Comparison of ENCODE assay signal across 8 mouse cellular contexts in the genomic region with DNA sequence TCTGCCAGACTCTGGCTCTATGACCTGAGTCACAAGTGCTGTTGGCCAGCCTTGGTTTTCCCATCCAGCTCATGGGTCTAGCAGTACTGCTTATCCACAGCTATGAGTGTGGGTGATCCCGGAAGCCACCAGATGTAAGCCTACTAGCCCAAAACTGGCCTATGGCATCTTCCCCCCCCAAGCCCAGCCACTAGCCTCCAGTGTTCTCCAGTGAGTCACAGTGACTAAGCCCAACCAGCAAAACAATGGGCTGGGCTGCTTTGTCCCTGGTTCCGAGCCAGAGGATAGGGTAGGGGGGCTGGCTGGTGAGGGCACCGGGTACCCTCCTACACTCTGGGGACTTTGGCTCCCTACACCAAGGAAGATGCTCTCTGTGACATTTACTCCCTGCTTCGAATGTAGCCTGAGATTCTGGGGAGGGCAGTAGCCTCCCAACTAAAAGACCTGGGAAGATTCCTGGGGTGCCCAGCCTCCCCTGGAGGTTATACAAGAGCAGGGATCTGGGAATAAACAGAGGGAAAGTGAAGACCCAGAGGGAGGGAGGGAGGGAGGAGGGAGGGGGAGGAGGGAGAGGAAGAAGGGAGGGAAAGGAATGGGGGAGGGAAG. TPM values are rescaled to one million over a fixed set of nuclear protein-coding genes. Genes with fewer than 3 reads are reported as not detected.
DNase-seq lines count a peak whose midpoint lies in the region; ATAC-seq lines count a peak whose summit lies in the region.

No protein-coding gene starts in this region.

- no peak; the same call in 1 of the 2 replicates for ATAC-seq in liver, embryonic 12.5 days
- peak; percentile 21; the same call in 1 of the 2 replicates for ATAC-seq in common myeloid progenitor, adult 5-6 weeks (replicated peaks; ENCODE audit: low read depth, poor library complexity, severe bottlenecking)
- ATAC-seq in heart, embryonic 11.5 days (replicated peaks; ENCODE audit: insufficient number of reproducible peaks, low FRiP score, low TSS enrichment), result peak; percentile 60; the same call in 1 of the 2 replicates
- ATAC-seq in neural tube, embryonic 15.5 days (ENCODE audit: low FRiP score), result peak; percentile 41; the same call in 1 of the 2 replicates

- H3K4me2 ChIP-seq in liver, embryonic 12.5 days, result no peak overlapping the region
- no peak overlapping the region for H3K4me2 ChIP-seq in heart, embryonic 11.5 days
- no peak overlapping the region for H3K4me2 ChIP-seq in neural tube, embryonic 15.5 days

- H3K36me3 ChIP-seq in liver, embryonic 12.5 days, result no peaks in the 10 kb centered on the region
- H3K36me3 ChIP-seq in heart, embryonic 11.5 days (ENCODE audit: control insufficient read depth, insufficient read depth, low read length), result no peaks in the 10 kb centered on the region
- H3K36me3 ChIP-seq in limb, embryonic 10.5 days, result no peaks in the 10 kb centered on the region
- no peaks in the 10 kb centered on the region for H3K36me3 ChIP-seq in neural tube, embryonic 15.5 days

- 0 out of 2 replicates have a peak, but pooled peaks cover 8% of the 10 kb centered on the region for H3K27me3 ChIP-seq in liver, embryonic 12.5 days (replicated peaks)
- H3K27me3 ChIP-seq in heart, embryonic 11.5 days (ENCODE audit: control insufficient read depth, insufficient read depth, low read length), result no peaks in the 10 kb centered on the region
- H3K27me3 ChIP-seq in limb, embryonic 10.5 days (ENCODE audit: low read depth, poor library complexity, severe bottlenecking), result no peaks in the 10 kb centered on the region
- no peaks in the 10 kb centered on the region for H3K27me3 ChIP-seq in neural tube, embryonic 15.5 days (replicated peaks)

- H3K9me3 ChIP-seq in liver, embryonic 12.5 days (replicated peaks), result no peaks in the 10 kb centered on the region
- no peaks in the 10 kb centered on the region for H3K9me3 ChIP-seq in heart, embryonic 11.5 days (replicated peaks; ENCODE audit: control insufficient read depth, low read length)
- H3K9me3 ChIP-seq in limb, embryonic 10.5 days (replicated peaks), result no peaks in the 10 kb centered on the region
- H3K9me3 ChIP-seq in neural tube, embryonic 15.5 days (replicated peaks), result no peaks in the 10 kb centered on the region

- no peak overlapping the region for H3K4me3 ChIP-seq in liver, embryonic 12.5 days
- H3K4me3 ChIP-seq in heart, embryonic 11.5 days (ENCODE audit: low read depth, low read length), result no peak overlapping the region
- H3K4me3 ChIP-seq in limb, embryonic 10.5 days, result no peak overlapping the region
- H3K4me3 ChIP-seq in neural tube, embryonic 15.5 days (replicated peaks), result no peak overlapping the region

- no peak overlapping the region for H3K27ac ChIP-seq in liver, embryonic 12.5 days
- peak overlapping the region; percentile 86 for H3K27ac ChIP-seq in heart, embryonic 11.5 days (ENCODE audit: low read depth, low read length)
- peak overlapping the region; percentile 93 for H3K27ac ChIP-seq in limb, embryonic 10.5 days
- no peak overlapping the region for H3K27ac ChIP-seq in neural tube, embryonic 15.5 days (replicated peaks)

- peak; percentile 37 for DNase-seq in liver
- DNase-seq in limb, embryonic 10.5 days (ENCODE audit: low spot score), result no peak
- DNase-seq in right cerebral cortex, postnatal 4 days, result no peak
- DNase-seq in left cerebral cortex, postnatal 36 days (ENCODE audit: low spot score in 2 of 2), result no peak

- intact Hi-C loops in left cerebral cortex, postnatal 36 days (cut with DNase I), result no loop called here

- H3K4me1 ChIP-seq in liver, embryonic 12.5 days, result peaks cover 11% of the 10 kb centered on the region; the same call in 1 of the 2 replicates
- peaks cover 42% of the 10 kb centered on the region for H3K4me1 ChIP-seq in heart, embryonic 11.5 days (ENCODE audit: control insufficient read depth, insufficient read depth, low read length)
- H3K4me1 ChIP-seq in limb, embryonic 10.5 days, result peaks cover 58% of the 10 kb centered on the region
- H3K4me1 ChIP-seq in neural tube, embryonic 15.5 days, result peaks cover 15% of the 10 kb centered on the region; the same call in 1 of the 2 replicates

- 20% methylated on average over 4 of the region's 4 CpGs for WGBS in liver, embryonic 12.5 days (ENCODE audit: insufficient replicate concordance)
- 14% methylated on average over 4 of the region's 4 CpGs for WGBS in heart, embryonic 11.5 days (ENCODE audit: insufficient replicate concordance)
- WGBS in limb, embryonic 10.5 days, result 17% methylated on average over 4 of the region's 4 CpGs
- WGBS in neural tube, embryonic 15.5 days, result 19% methylated on average over 4 of the region's 4 CpGs

- H3K9ac ChIP-seq in liver, embryonic 12.5 days, result no peak overlapping the region
- no peak overlapping the region; the same call in 1 of the 2 replicates for H3K9ac ChIP-seq in heart, embryonic 11.5 days (ENCODE audit: low read depth, low read length)
- H3K9ac ChIP-seq in neural tube, embryonic 15.5 days (replicated peaks), result no peak overlapping the region

RNA-seq across cellular contexts. Expression of a gene that starts 10.3 kb away (rescaled TPM):
- polyA plus RNA-seq in liver, embryonic 12.5 days (2016; fragmentation: Nextera tagmentation; extraction: Ambion mirVana), result 16.7 and 17.0 TPM in 2 replicates
- 96.5 and 108 TPM in 2 replicates for total RNA-seq in common myeloid progenitor, adult 5-6 weeks (2017)
- 31.4 and 32.1 TPM in 2 replicates for polyA plus RNA-seq in heart, embryonic 11.5 days (2014; fragmentation: Nextera tagmentation; extraction: Ambion mirVana)
- polyA plus RNA-seq in limb, embryonic 10.5 days (2016; fragmentation: Nextera tagmentation; extraction: Ambion mirVana), result 28.7 and 31.1 TPM in 2 replicates
- polyA plus RNA-seq in neural tube, embryonic 15.5 days (2015; fragmentation: Nextera tagmentation; extraction: Ambion mirVana), result 6.9 and 58.6 TPM in 2 replicates
- total RNA-seq in left cerebral cortex, postnatal 36 days (2021), result 1 to 10 TPM; 8.1 to 8.7 TPM

RNA-seq across cellular contexts. Expression of a gene that starts 27.7 kb away (rescaled TPM):
- 0.51 TPM in 1 of 2 replicates, not detected in the other for polyA plus RNA-seq in liver, embryonic 12.5 days (2016; fragmentation: Nextera tagmentation; extraction: Ambion mirVana)
- total RNA-seq in common myeloid progenitor, adult 5-6 weeks (2017), result 1.2 TPM in 1 of 2 replicates, not detected in the other
- 16.0 and 16.3 TPM in 2 replicates for polyA plus RNA-seq in heart, embryonic 11.5 days (2014; fragmentation: Nextera tagmentation; extraction: Ambion mirVana)
- 1.6 and 1.7 TPM in 2 replicates for polyA plus RNA-seq in limb, embryonic 10.5 days (2016; fragmentation: Nextera tagmentation; extraction: Ambion mirVana)
- 14.9 and 26.9 TPM in 2 replicates for polyA plus RNA-seq in neural tube, embryonic 15.5 days (2015; fragmentation: Nextera tagmentation; extraction: Ambion mirVana)
- total RNA-seq in left cerebral cortex, postnatal 36 days (2021), result not detected

RNA-seq across cellular contexts. Expression of a gene that starts 29.3 kb away (rescaled TPM):
- 1.8 and 2.4 TPM in 2 replicates for polyA plus RNA-seq in liver, embryonic 12.5 days (2016; fragmentation: Nextera tagmentation; extraction: Ambion mirVana)
- 1.8 and 3.7 TPM in 2 replicates for total RNA-seq in common myeloid progenitor, adult 5-6 weeks (2017)
- 46.1 and 51.6 TPM in 2 replicates for polyA plus RNA-seq in heart, embryonic 11.5 days (2014; fragmentation: Nextera tagmentation; extraction: Ambion mirVana)
- polyA plus RNA-seq in limb, embryonic 10.5 days (2016; fragmentation: Nextera tagmentation; extraction: Ambion mirVana), result 2.4 and 3.6 TPM in 2 replicates
- polyA plus RNA-seq in neural tube, embryonic 15.5 days (2015; fragmentation: Nextera tagmentation; extraction: Ambion mirVana), result 16.4 and 24.8 TPM in 2 replicates
- total RNA-seq in left cerebral cortex, postnatal 36 days (2021), result under 1 TPM in 1 of 2 experiments, not detected in 1; 0.69 TPM

RNA-seq across cellular contexts. Expression of a gene that starts 36.3 kb away (rescaled TPM):
- polyA plus RNA-seq in liver, embryonic 12.5 days (2016; fragmentation: Nextera tagmentation; extraction: Ambion mirVana), result not detected in 2 replicates
- not detected in 2 replicates for total RNA-seq in common myeloid progenitor, adult 5-6 weeks (2017)
- polyA plus RNA-seq in heart, embryonic 11.5 days (2014; fragmentation: Nextera tagmentation; extraction: Ambion mirVana), result 0.26 and 0.31 TPM in 2 replicates
- 0.25 TPM in 1 of 2 replicates, not detected in the other for polyA plus RNA-seq in limb, embryonic 10.5 days (2016; fragmentation: Nextera tagmentation; extraction: Ambion mirVana)
- 0.14 TPM in 1 of 2 replicates, not detected in the other for polyA plus RNA-seq in neural tube, embryonic 15.5 days (2015; fragmentation: Nextera tagmentation; extraction: Ambion mirVana)
- total RNA-seq in left cerebral cortex, postnatal 36 days (2021), result not detected

Comparison
In these comparisons a context has a peak if more than half of its experiments do, and no peak if none do; other contexts are left out.
1. H3K27ac ChIP-seq: peak in heart, embryonic 11.5 days (single experiment) and limb, embryonic 10.5 days (single experiment); none in liver, embryonic 12.5 days (single experiment) and neural tube, embryonic 15.5 days (single experiment).